Mouse (Mus musculus): ENCODE results near the gene Zfp52. TPM values are rescaled to one million over a fixed set of nuclear protein-coding genes. Genes with fewer than 3 reads are reported as not detected.

Gene Zfp52
- 1.4 and 1.5 TPM in 2 replicates for polyA plus RNA-seq (2012; ENCODE audit: low replicate concordance)

GRCm38 (mm10) chr17:21535096-21536001, at the start of gene Zfp52:
Zfp52 (plus strand) TSS chr17:21535539.

GRCm38 (mm10) chr17:21488760-21489499, 46.4 kb upstream of the Zfp52 start, which contains the start of gene Zfp53:
Zfp53 (plus strand) TSS chr17:21488998.

GRCm38 (mm10) chr17:21566728-21567349, 31.5 kb downstream of the Zfp52 start, which contains the start of gene Zfp948:
Zfp948 (plus strand) TSS chr17:21567008.

Other genes with a start within 250 kb of the Zfp52 start
- gene Vmn1r237, start 223.7 kb upstream of the Zfp52 start, polyA plus RNA-seq (2012; ENCODE audit: low replicate concordance) = not detected in 2 replicates
- 0.73 and 2.6 TPM in 2 replicates for gene Zfp677, start 151.8 kb upstream of the Zfp52 start, polyA plus RNA-seq (2012; ENCODE audit: low replicate concordance)
- 0.52 TPM in 1 of 2 replicates, not detected in the other for gene Zfp54, start 112.3 kb upstream of the Zfp52 start, polyA plus RNA-seq (2012; ENCODE audit: low replicate concordance)
- gene Zfp51, start 85.2 kb upstream of the Zfp52 start, polyA plus RNA-seq (2012; ENCODE audit: low replicate concordance) = 0.31 and 1.5 TPM in 2 replicates
- gene Zfp53, start 46.5 kb upstream of the Zfp52 start, polyA plus RNA-seq (2012; ENCODE audit: low replicate concordance) = 3.5 and 3.7 TPM in 2 replicates
- gene Zfp948, start 31.5 kb downstream of the Zfp52 start, polyA plus RNA-seq (2012; ENCODE audit: low replicate concordance) = 0.18 and 0.57 TPM in 2 replicates
- 0.40 and 0.90 TPM in 2 replicates for gene Zfp983, start 115.1 kb downstream of the Zfp52 start, polyA plus RNA-seq (2012; ENCODE audit: low replicate concordance)
- not detected in 2 replicates for gene Gm10226, start 156.3 kb downstream of the Zfp52 start, polyA plus RNA-seq (2012; ENCODE audit: low replicate concordance)
- 0.52 and 1.4 TPM in 2 replicates for gene Zfp760, start 172.2 kb downstream of the Zfp52 start, polyA plus RNA-seq (2012; ENCODE audit: low replicate concordance)
- 1.5 and 3.7 TPM in 2 replicates for gene Zfp229, start 195.3 kb downstream of the Zfp52 start, polyA plus RNA-seq (2012; ENCODE audit: low replicate concordance)